Mouse (Mus musculus): ENCODE results near the gene Padi2.

Padi2 gene

GRCm38 (mm10) chr4:140881771-140882170 is 24.4 kb upstream of the Padi2 start:
- DNase-seq, result no peak

DNA sequence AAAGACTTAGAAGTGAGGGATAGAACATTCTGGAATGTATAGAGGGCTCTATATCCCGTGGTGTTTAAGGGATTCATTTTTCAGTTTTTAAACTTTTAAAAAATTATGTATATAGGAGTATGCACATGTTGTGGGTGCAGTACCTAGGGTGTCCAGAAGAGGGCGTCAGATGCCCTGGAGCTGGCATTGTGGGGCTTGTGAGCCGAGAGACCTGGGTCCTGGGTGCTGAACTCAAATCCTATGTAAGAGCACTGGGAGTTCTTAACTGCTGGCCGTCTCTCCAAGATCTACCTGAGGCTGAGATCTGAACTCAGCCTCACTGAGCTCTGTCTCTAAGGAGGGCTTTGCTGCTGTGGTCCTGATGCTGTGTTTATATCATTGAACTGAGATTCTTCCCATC is 23.8 kb upstream of the Padi2 start:
- DNase-seq, result no peak

DNA sequence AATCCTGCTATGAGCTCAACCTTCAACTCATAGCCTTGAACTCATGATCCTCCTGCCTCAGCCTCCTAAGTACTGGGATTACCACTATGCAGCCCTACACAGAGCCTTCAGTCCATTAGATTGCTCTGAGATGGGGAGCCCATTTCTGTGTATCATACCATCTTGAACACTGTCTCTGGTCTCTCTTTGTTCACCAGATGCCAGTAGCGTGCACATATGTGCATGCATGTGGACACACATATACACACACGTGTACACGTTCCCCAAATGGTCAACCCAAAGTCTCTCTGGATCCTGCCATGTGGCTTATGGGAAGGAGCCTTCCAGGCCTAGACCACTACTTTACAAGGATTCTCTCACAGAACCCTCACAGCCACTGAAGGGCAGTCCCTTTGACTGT is 23.2 kb upstream of the Padi2 start:
- no peak for DNase-seq

- no peak for DNase-seq
These were observed 22.3 kb upstream of the Padi2 start for GRCm38 (mm10) chr4:140883852-140884251.

DNA sequence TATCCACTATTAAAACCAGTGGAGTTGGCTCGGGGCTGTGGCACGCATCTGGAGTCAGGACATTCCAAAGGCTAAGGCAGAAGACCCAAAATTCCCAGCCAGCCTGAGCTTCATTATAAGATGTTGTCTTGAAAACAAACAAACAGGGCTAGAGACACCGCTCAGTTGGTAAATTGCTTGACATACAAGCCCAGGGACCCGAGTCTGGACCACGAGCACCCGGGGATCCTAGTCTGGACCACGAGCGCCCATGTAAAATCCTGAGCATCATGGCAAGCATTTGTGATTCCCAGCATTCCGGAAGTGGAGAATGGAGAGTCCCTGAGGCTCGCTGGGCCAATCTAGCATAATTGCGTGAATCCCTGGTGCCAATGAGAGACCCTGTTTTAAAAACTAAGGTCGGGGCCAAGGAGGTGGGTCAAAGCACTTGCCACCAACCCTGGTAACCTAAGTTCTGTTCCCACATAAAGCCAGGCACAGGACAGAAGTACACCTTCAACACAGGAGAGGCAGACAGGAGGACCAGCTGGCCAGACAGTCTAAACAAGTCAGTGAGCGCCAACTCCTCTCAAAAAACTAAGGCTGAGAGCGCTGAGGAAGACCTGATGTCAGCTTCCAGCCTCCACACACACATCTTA is 14.5 kb upstream of the Padi2 start:
- DNase-seq, result no peak

GRCm38 (mm10) chr4:140892163-140892530 is 14.0 kb upstream of the Padi2 start:
- no peak for DNase-seq

DNA sequence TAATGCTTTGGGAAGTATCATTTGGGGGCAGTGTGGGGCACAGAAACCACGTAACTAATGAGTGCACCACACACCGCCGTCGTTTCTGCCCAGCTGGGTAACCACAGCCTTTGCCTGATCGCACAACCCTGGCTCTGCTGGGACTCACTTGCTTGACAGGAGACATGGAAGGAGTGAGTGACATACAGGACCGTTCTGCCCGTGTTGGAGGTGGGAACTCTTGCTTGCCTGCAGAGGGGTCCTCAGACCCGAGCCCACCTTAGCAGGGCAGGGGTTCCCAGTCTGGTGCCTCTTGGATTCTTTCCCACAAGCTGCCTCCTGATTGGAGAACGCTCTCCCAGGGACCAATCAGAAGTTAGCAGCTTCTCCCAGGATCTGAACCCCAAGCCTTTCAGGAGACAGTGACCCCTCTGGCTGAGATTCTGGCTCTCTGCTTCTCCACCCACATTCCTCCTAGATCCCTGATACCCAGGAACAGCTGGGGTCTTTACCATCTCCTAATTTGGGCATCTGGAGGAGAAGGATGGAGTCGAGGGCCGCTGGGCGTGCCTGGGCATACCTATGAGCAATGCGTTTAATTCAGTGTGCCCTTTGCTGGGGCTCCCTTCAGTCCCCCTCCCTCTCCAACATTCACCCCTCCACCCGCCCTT is 1.2 kb upstream of the Padi2 start:
- no peak for DNase-seq

DNA sequence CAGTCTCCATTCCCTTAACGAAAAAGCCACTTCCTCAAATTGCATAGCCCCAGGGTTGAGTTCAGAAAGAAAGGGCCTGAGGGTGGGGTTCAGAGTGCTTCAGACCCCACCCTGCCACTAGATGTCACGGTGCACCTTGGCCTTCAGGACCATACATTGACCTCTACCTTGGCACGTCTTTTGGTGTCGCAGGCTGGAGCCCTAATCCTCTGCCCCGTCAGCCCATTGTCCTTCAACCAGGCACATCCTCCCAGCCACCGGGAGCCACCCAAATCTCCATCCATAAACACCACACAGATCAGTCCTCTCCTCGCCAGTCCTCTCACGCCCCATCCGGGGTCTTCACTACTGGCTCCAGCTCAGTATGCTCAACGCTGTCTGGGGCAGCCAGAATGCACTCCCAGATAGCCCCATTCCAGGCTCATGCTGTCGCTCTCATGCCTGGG is 695 bp upstream of the Padi2 start:
- DNase-seq, result no peak

- DNase-seq, result no peak
These were observed 710 bp downstream of the Padi2 start for GRCm38 (mm10) chr4:140906827-140907280.

GRCm38 (mm10) chr4:140907306-140908024 is 1.3 kb downstream of the Padi2 start:
- no peak for DNase-seq

DNA sequence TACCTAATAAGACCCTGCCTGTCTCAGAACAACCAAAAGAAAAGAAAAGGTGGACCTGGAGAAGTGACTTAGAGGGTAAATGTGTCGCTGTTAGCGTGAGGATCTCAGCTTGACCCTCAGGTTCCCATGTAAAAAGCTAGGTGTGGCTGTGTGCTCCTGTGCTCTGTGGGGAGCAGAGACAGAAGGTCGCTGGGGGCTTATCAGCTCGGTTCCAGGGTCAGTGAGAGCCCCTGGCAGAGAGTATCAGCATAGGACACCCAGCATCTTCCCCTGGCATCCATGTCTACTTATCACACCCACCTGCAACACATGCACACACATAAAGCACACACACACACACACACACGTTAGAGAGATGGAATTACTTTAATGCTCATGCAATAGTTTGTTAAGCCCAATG is 2.5 kb downstream of the Padi2 start:
- no peak for DNase-seq

GRCm38 (mm10) chr4:140909536-140909935 is 3.4 kb downstream of the Padi2 start:
- no peak for DNase-seq

DNA sequence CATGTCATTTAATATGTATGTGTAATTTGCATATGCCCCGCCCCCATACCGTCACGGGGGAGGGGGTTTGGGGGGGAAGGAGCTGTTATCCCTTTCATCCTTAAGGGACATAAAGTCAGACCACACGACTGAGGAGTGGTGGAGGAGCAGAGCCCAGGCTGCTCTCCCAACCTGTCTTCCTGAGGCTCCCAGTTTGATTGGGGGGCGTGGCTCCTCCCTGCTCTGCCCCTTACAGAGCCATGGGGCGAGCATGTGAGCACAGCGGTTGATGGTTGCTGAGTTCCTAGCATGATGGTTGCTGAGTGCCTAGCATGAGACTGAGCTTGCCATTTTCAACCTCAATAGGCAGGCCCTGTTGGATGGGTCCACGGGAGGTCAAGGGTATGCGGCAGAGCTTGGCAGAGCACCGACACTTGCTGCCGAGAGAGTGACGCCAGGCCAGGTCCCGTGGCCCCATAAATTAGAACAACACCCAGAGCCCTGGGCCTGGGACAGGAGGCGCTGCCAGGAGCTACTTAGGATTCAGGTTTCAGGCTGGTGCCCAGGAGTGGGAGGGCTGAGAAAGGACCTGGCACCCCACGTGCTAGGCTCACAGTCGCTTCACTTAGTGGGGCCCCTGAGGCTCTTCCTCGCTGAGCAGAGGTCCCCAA is 4.6 kb downstream of the Padi2 start:
- DNase-seq, result no peak

- no peak for DNase-seq
These were observed 5.3 kb downstream of the Padi2 start for GRCm38 (mm10) chr4:140911416-140911815.

DNA sequence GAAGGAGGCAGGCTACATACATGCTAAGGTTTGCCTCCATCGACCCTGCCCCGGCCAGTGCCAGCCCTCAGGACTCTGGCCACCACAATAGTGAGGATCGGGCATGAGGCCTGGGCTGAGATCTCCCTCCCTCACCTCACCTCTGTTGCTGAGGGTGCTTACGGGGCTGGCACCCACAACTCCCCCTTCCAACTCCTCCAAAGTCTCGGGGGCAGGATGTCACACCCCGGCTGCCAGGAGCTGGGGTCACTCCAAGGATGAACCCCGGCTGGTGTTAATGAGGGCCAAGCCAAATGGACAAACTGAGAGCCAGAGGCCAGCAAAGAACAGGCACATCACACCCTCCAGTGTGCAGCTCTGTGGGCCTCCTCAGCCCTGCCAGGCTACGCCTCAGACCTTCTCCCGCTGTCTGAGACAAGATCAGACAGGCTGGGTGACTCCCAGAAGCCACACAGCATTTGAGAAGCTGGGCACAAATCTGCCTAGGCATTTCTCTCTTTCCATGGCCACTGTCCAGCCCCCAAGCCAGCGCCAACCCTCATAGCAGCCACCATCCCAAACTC is 6.2 kb downstream of the Padi2 start:
- no peak for DNase-seq

GRCm38 (mm10) chr4:140913565-140913964 is 7.4 kb downstream of the Padi2 start:
- DNase-seq, result no peak

DNA sequence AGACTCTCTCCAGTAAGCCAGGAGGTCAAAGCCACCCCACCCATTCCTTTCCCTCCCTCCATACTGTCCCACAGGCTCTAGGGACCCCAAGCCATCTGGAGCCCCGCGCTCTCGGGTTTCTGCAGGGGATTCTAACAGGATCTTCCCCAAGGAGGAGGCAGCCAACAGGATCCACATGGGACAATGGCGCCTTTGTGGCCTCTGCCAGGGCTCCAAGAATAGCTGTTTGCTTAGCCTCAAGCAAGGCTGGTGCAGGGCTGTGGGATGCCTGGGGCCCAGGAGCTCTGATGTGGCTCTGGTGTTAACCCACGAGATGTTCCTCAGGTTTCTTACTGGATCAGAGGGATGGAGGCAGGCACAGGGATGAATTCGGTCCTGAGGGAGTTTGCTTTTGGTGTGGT is 8.6 kb downstream of the Padi2 start:
- DNase-seq, result no peak

DNA sequence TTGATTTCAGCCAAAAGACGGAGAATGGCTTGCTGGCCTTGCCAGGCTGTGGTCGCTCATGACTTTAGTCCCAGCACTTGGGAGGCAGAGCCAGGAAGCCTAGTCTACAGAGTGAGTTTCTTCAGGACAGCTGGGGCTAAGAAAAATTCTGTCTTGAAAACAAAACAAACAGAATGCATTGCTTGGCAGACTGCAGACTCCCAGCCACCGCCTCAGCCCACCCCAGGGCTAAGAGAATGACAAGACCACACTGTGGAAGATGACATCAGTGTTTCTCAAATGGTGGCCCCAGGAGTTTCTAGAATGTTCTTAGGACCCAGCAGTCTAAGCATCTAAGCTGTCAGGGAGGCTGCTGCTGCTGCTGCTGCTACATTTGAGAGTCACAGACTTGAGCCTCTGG is 9.1 kb downstream of the Padi2 start:
- no peak for DNase-seq

DNA sequence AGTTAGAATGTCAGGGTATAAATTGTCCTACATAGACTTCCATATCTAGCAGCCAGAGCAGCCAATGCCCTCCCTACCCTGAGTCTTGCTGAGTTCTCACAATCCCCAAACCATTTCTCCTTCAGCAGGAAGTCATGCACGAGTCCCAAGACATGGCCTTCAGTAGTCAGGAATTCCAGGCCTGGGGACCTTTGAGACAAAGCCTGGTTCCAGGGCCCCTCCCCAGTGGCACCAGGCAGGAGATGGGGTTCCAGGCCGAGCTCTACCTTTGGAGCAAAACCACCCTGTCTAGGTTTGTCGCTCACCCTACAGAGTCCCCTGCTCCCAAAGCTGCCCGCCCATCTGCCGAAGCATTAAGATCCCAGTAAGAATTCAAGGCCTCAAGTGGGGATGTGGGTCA is 10.2 kb downstream of the Padi2 start:
- no peak for DNase-seq

DNA sequence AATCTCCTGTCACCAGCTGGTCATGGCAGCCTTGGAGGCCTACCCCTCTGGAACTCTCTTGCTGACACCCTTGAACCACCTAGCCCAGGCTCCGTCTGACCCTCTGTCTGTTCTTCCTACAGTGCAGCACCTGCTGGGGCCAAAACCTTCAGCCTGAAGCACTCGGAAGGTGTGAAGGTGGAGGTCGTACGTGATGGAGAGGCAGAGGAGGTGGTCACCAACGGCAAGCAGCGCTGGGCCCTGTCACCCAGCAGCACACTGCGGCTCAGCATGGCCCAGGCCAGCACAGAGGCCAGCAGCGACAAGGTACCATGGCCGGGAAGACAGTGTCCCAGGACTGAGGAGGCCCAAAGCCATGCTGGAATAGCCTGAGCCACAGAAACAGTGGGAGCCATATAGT is 11.3 kb downstream of the Padi2 start:
- DNase-seq, result no peak

- no peak for DNase-seq
These were observed 14.1 kb downstream of the Padi2 start for GRCm38 (mm10) chr4:140919974-140920836.

- DNase-seq, result no peak
These were observed 16.4 kb downstream of the Padi2 start for GRCm38 (mm10) chr4:140922508-140922907.

Measured in cerebellum, postnatal 36 days (tissue).